Mouse (Mus musculus): ENCODE measurements around the gene Phf11b. TPM values are rescaled to one million over a fixed set of nuclear protein-coding genes. Genes with fewer than 3 reads are reported as not detected.
"Not testable (repeated sequence)": the region's sequence is repeated elsewhere in the genome, so short reads cannot be mapped to it uniquely, and the experiment has no call there.

The Phf11b gene
- polyA plus RNA-seq, 1 experiment from 2014 or later, result 1.5 TPM

DNA sequence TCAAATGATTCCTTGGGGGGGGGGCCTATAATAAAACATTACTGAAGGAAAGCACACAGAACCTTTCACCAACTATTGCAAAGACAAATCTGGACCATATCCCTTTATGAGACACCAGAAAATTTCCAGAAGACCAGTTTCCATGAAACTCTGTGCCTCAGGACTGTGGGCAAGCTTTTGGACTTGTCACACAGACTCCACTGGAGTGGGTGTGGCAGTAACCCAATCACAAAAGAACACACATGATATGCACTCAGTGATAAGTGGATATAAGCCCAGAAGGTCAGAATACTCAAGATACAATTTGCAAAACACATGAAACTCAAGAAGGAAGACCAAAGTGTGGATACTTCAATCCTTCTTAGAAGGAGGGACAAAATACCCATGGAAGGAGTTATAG lies 49.4 kb downstream of the Phf11b start:
- H3K4me1 ChIP-seq, result not testable (repeated sequence)

DNA sequence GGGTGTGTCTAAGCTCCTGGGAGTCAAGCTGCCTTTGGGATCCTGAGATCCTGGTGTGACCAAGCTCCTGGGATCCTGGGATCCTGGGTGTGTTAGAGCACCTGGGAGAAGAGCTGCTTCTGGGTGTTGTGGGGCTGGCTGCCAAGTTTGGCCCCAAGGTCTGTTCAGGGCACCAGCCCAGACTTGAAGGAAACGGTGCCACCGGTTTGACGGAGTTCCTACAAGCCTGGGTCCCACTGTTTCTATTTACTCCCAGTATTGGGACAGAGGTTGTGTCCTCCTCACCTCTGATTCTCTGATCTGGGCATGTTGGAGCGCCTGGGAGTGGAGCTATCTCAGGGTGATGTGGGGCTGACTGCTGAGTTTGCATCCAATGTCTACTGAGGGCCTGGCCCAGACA lies 66.2 kb downstream of the Phf11b start:
- not testable (repeated sequence) for H3K4me1 ChIP-seq; H3K4me3 ChIP-seq (replicated peaks); H3K36me3 ChIP-seq; H3K9ac ChIP-seq; H3K4me2 ChIP-seq; H3K27ac ChIP-seq; ATAC-seq (replicated peaks; ENCODE audit: low FRiP score); H3K9me3 ChIP-seq (replicated peaks); H3K27me3 ChIP-seq
- 96% methylated on average over 4 of the region's 4 CpGs for WGBS

More for the DNA sequence above, 49.4 kb downstream of the Phf11b start:
- not testable (repeated sequence) for H3K4me3 ChIP-seq (replicated peaks); ATAC-seq (replicated peaks; ENCODE audit: low FRiP score); H3K27me3 ChIP-seq; H3K36me3 ChIP-seq; H3K9ac ChIP-seq; H3K9me3 ChIP-seq (replicated peaks); H3K4me2 ChIP-seq; H3K27ac ChIP-seq

Other genes with a start within 250 kb of the Phf11b start
- gene 1700129C05Rik, start 198.5 kb downstream of the Phf11b start, polyA plus RNA-seq (2015; fragmentation: Nextera tagmentation; extraction: Ambion mirVana), result not detected in 2 replicates
- gene Gm5142, start 162.6 kb downstream of the Phf11b start, polyA plus RNA-seq (2015; fragmentation: Nextera tagmentation; extraction: Ambion mirVana), result not detected in 2 replicates
- gene Rcbtb1, start 140.1 kb downstream of the Phf11b start, polyA plus RNA-seq (2015; fragmentation: Nextera tagmentation; extraction: Ambion mirVana), result 67.2 and 69.4 TPM in 2 replicates
- not detected in 2 replicates for gene Gm6904, start 81.1 kb downstream of the Phf11b start, polyA plus RNA-seq (2015; fragmentation: Nextera tagmentation; extraction: Ambion mirVana)
- not detected in 2 replicates for gene Phf11a, start 43.8 kb downstream of the Phf11b start, polyA plus RNA-seq (2015; fragmentation: Nextera tagmentation; extraction: Ambion mirVana)
- gene Phf11d, start 24.1 kb upstream of the Phf11b start, polyA plus RNA-seq (2015; fragmentation: Nextera tagmentation; extraction: Ambion mirVana), result 0.71 and 1.1 TPM in 2 replicates
- 0.53 and 0.63 TPM in 2 replicates for gene Phf11c, start 54.0 kb upstream of the Phf11b start, polyA plus RNA-seq (2015; fragmentation: Nextera tagmentation; extraction: Ambion mirVana)
- 9.8 and 10.4 TPM in 2 replicates for gene Setdb2, start 99.5 kb upstream of the Phf11b start, polyA plus RNA-seq (2015; fragmentation: Nextera tagmentation; extraction: Ambion mirVana)
- 41.1 and 42.3 TPM in 2 replicates for gene Cab39l, start 99.6 kb upstream of the Phf11b start, polyA plus RNA-seq (2015; fragmentation: Nextera tagmentation; extraction: Ambion mirVana)